Mouse (Mus musculus): ENCODE measurements around the gene Pafah1b3.

GRCm38 (mm10) chr7:25315306-25316041 is 17.7 kb upstream of the Pafah1b3 start:
- TF ChIP-seq POLR2A (IDR thresholded peaks at IDR 0.05; ENCODE audit: low read depth, low read length) (no peak), CTCF (IDR thresholded peaks at IDR 0.05; ENCODE audit: extremely low read depth, insufficient read depth, insufficient read length, insufficient replicate concordance) (no peak)

All from spleen, adult 2 months (tissue).